Mouse (Mus musculus): ENCODE measurements around the gene Evc. TPM values are rescaled to one million over a fixed set of nuclear protein-coding genes. Genes with fewer than 3 reads are reported as not detected.

The Evc gene
- polyA plus RNA-seq (2016; fragmentation: Nextera tagmentation; extraction: Ambion mirVana) = 20.0 and 22.1 TPM in 2 replicates

GRCm38 (mm10) chr5:37336485-37337105 lies at the start of gene Evc:
Evc (minus strand) TSS chr5:37336894.
- peak; percentile 87 for DNase-seq (ENCODE audit: low spot score)
- Histone ChIP-seq H3K9me3 (no peaks in the 10 kb centered on the region), H3K27me3 (ENCODE audit: insufficient read depth, poor library complexity, severe bottlenecking) (peaks cover 8% of the 10 kb centered on the region), H3K4me1 (replicated peaks) (peaks cover 55% of the 10 kb centered on the region), H3K27ac (peak within 1 kb of the TSS; percentile 87), H3K4me3 (peak within 1 kb of the TSS; percentile 65), H3K36me3 (peaks cover 23% of the 10 kb centered on the region)
- WGBS = under 1% methylated on average over 48 of the region's 48 CpGs

GRCm38 (mm10) chr5:37383570-37383969 lies 46.9 kb upstream of the Evc start:
- Histone ChIP-seq H3K36me3 (peaks cover 95% of the 10 kb centered on the region), H3K27me3 (ENCODE audit: insufficient read depth, poor library complexity, severe bottlenecking) (no peaks in the 10 kb centered on the region), H3K4me3 (no peak overlapping the region), H3K4me1 (replicated peaks) (no peaks in the 10 kb centered on the region), H3K27ac (no peak overlapping the region), H3K9me3 (no peaks in the 10 kb centered on the region)
- WGBS = 80% methylated on average over 3 of the region's 3 CpGs
- no peak for DNase-seq (ENCODE audit: low spot score)

GRCm38 (mm10) chr5:37380641-37381040 lies 43.9 kb upstream of the Evc start:
- DNase-seq (ENCODE audit: low spot score) = no peak
- Histone ChIP-seq H3K27ac (no peak overlapping the region), H3K4me1 (replicated peaks) (no peaks in the 10 kb centered on the region), H3K4me3 (no peak overlapping the region), H3K27me3 (ENCODE audit: insufficient read depth, poor library complexity, severe bottlenecking) (no peaks in the 10 kb centered on the region), H3K36me3 (peaks cover 83% of the 10 kb centered on the region), H3K9me3 (no peaks in the 10 kb centered on the region)
- WGBS = 88% methylated on average over 4 of the region's 4 CpGs

GRCm38 (mm10) chr5:37377376-37377775 lies 40.7 kb upstream of the Evc start:
- H3K4me1 ChIP-seq (replicated peaks) = no peaks in the 10 kb centered on the region
- DNase-seq (ENCODE audit: low spot score) = no peak
- no peaks in the 10 kb centered on the region for H3K9me3 ChIP-seq
- H3K4me3 ChIP-seq = no peak overlapping the region
- H3K27ac ChIP-seq = no peak overlapping the region
- no peaks in the 10 kb centered on the region for H3K27me3 ChIP-seq (ENCODE audit: insufficient read depth, poor library complexity, severe bottlenecking)
- peaks cover 84% of the 10 kb centered on the region for H3K36me3 ChIP-seq
- WGBS = 88% methylated on average over 7 of the region's 7 CpGs

- no peaks in the 10 kb centered on the region for H3K4me1 ChIP-seq (replicated peaks)
- H3K27me3 ChIP-seq (ENCODE audit: insufficient read depth, poor library complexity, severe bottlenecking) = no peaks in the 10 kb centered on the region
- no peak for DNase-seq (ENCODE audit: low spot score)
- no peak overlapping the region for H3K27ac ChIP-seq
- H3K9me3 ChIP-seq = no peaks in the 10 kb centered on the region
- no peak overlapping the region for H3K4me3 ChIP-seq
- 88% methylated on average over 8 of the region's 8 CpGs for WGBS
- peaks cover 68% of the 10 kb centered on the region for H3K36me3 ChIP-seq
These were observed 32.1 kb upstream of the Evc start for GRCm38 (mm10) chr5:37368796-37369195.

GRCm38 (mm10) chr5:37365751-37366150 lies 29.1 kb upstream of the Evc start:
- Histone ChIP-seq H3K4me1 (replicated peaks) (no peaks in the 10 kb centered on the region), H3K27ac (no peak overlapping the region)

GRCm38 (mm10) chr5:37363284-37363683 lies 26.6 kb upstream of the Evc start:
- 84% methylated on average over 5 of the region's 5 CpGs for WGBS
- no peak overlapping the region for H3K4me3 ChIP-seq
- H3K36me3 ChIP-seq = peaks cover 46% of the 10 kb centered on the region
- no peaks in the 10 kb centered on the region for H3K27me3 ChIP-seq (ENCODE audit: insufficient read depth, poor library complexity, severe bottlenecking)
- DNase-seq (ENCODE audit: low spot score) = no peak
- no peak overlapping the region for H3K27ac ChIP-seq
- no peaks in the 10 kb centered on the region for H3K9me3 ChIP-seq
- H3K4me1 ChIP-seq (replicated peaks) = no peaks in the 10 kb centered on the region

More at GRCm38 (mm10) chr5:37365751-37366150, 29.1 kb upstream of the Evc start:
- H3K9me3 ChIP-seq = no peaks in the 10 kb centered on the region
- no peak for DNase-seq (ENCODE audit: low spot score)
- no peaks in the 10 kb centered on the region for H3K27me3 ChIP-seq (ENCODE audit: insufficient read depth, poor library complexity, severe bottlenecking)
- H3K36me3 ChIP-seq = peaks cover 46% of the 10 kb centered on the region
- H3K4me3 ChIP-seq = no peak overlapping the region

GRCm38 (mm10) chr5:37362618-37363017 lies 25.9 kb upstream of the Evc start:
- H3K27ac ChIP-seq = no peak overlapping the region
- H3K9me3 ChIP-seq = no peaks in the 10 kb centered on the region
- DNase-seq (ENCODE audit: low spot score) = no peak
- 86% methylated on average over 5 of the region's 5 CpGs for WGBS
- peaks cover 53% of the 10 kb centered on the region for H3K36me3 ChIP-seq
- H3K4me3 ChIP-seq = no peak overlapping the region
- H3K4me1 ChIP-seq (replicated peaks) = no peaks in the 10 kb centered on the region
- no peaks in the 10 kb centered on the region for H3K27me3 ChIP-seq (ENCODE audit: insufficient read depth, poor library complexity, severe bottlenecking)

GRCm38 (mm10) chr5:37356027-37356426 lies 19.3 kb upstream of the Evc start:
- WGBS = 74% methylated on average over 8 of the region's 8 CpGs
- H3K36me3 ChIP-seq = peaks cover 54% of the 10 kb centered on the region
- peaks cover 8% of the 10 kb centered on the region; the same call in 1 of the 2 replicates for H3K4me1 ChIP-seq (replicated peaks)
- 0 out of 2 replicates have a peak, but pooled peaks cover 5% of the 10 kb centered on the region for H3K9me3 ChIP-seq
- DNase-seq (ENCODE audit: low spot score) = no peak
- no peak overlapping the region for H3K4me3 ChIP-seq
- no peaks in the 10 kb centered on the region for H3K27me3 ChIP-seq (ENCODE audit: insufficient read depth, poor library complexity, severe bottlenecking)
- no peak overlapping the region for H3K27ac ChIP-seq

GRCm38 (mm10) chr5:37354385-37354784 lies 17.7 kb upstream of the Evc start:
- Histone ChIP-seq H3K36me3 (peaks cover 63% of the 10 kb centered on the region), H3K4me3 (no peak overlapping the region), H3K27ac (no peak overlapping the region), H3K4me1 (replicated peaks) (peaks cover 8% of the 10 kb centered on the region; the same call in 1 of the 2 replicates), H3K27me3 (ENCODE audit: insufficient read depth, poor library complexity, severe bottlenecking) (no peaks in the 10 kb centered on the region), H3K9me3 (0 out of 2 replicates have a peak, but pooled peaks cover 5% of the 10 kb centered on the region)
- WGBS = 85% methylated on average over 4 of the region's 4 CpGs
- DNase-seq (ENCODE audit: low spot score) = peak; percentile 50

- H3K27ac ChIP-seq = no peak overlapping the region
- 98% methylated on average over 2 of the region's 2 CpGs for WGBS
- 0 out of 2 replicates have a peak, but pooled peaks cover 5% of the 10 kb centered on the region for H3K9me3 ChIP-seq
- H3K4me1 ChIP-seq (replicated peaks) = peaks cover 8% of the 10 kb centered on the region; the same call in 1 of the 2 replicates
- no peak overlapping the region for H3K4me3 ChIP-seq
- no peaks in the 10 kb centered on the region for H3K27me3 ChIP-seq (ENCODE audit: insufficient read depth, poor library complexity, severe bottlenecking)
- DNase-seq (ENCODE audit: low spot score) = no peak
- H3K36me3 ChIP-seq = peaks cover 59% of the 10 kb centered on the region
These were observed 15.1 kb upstream of the Evc start for GRCm38 (mm10) chr5:37351791-37352190.

GRCm38 (mm10) chr5:37343962-37344361 lies 7.3 kb upstream of the Evc start:
- H3K4me1 ChIP-seq (replicated peaks) = peaks cover 12% of the 10 kb centered on the region
- no peak for DNase-seq (ENCODE audit: low spot score)
- H3K27ac ChIP-seq = no peak overlapping the region
- H3K36me3 ChIP-seq = peaks cover 37% of the 10 kb centered on the region
- no peak overlapping the region for H3K4me3 ChIP-seq
- WGBS = 82% methylated on average over 2 of the region's 2 CpGs
- no peaks in the 10 kb centered on the region for H3K9me3 ChIP-seq
- H3K27me3 ChIP-seq (ENCODE audit: insufficient read depth, poor library complexity, severe bottlenecking) = no peaks in the 10 kb centered on the region

- peaks cover 8% of the 10 kb centered on the region for H3K27me3 ChIP-seq (ENCODE audit: insufficient read depth, poor library complexity, severe bottlenecking)
- H3K4me1 ChIP-seq (replicated peaks) = peaks cover 55% of the 10 kb centered on the region
- WGBS = under 1% methylated on average over 27 of the region's 27 CpGs
- peak within 1 kb of the TSS; percentile 65 for H3K4me3 ChIP-seq
- H3K27ac ChIP-seq = peak within 1 kb of the TSS; percentile 87
- DNase-seq (ENCODE audit: low spot score) = peak; percentile 84
- H3K9me3 ChIP-seq = no peaks in the 10 kb centered on the region
- peaks cover 21% of the 10 kb centered on the region for H3K36me3 ChIP-seq
These were observed 1.6 kb upstream of the Evc start, which contains the start of gene Evc2 for GRCm38 (mm10) chr5:37338288-37338687. Evc2 (plus strand) TSS chr5:37338499.

Data from hindbrain, embryonic 10.5 days (tissue).